Mouse (Mus musculus) embryonic facial prominence, embryonic 13.5 days (tissue): Measurements from ENCODE around the gene Ripply3. TPM values are rescaled to one million over a fixed set of nuclear protein-coding genes. Genes with fewer than 3 reads are reported as not detected.
A peak's percentile ranks its signal among the peaks of the same experiment; 100 is the strongest.

Experiments
- ATAC-seq: fragments of 200-750 bp; cut with Nextera tagmentation; 2 replicates; pipeline ENCODE4 v1.8.0; 2017; ENCODE audit warnings: low read depth; ENCODE audit not compliant: insufficient number of reproducible peaks, insufficient read depth, low FRiP score, low TSS enrichment
- H3K27ac ChIP-seq: fragments of 300-500 bp; sonication (generic); 2 replicates; pipeline ENCODE4 v1.5.1; 2015; ENCODE audit warnings: moderate library complexity, mild to moderate bottlenecking, inconsistent platforms
- H3K27me3 ChIP-seq: fragments of 300-500 bp; sonication (generic); 2 replicates; pipeline ENCODE4 v1.6.1; 2015; ENCODE audit warnings: mild to moderate bottlenecking, inconsistent platforms
- H3K36me3 ChIP-seq: fragments of 300-500 bp; sonication (generic); 2 replicates; pipeline ENCODE4 v1.6.1; 2015; ENCODE audit warnings: mild to moderate bottlenecking, inconsistent platforms
- H3K4me1 ChIP-seq: fragments of 300-500 bp; sonication (generic); 2 replicates; pipeline ENCODE4 v1.6.1; 2015; ENCODE audit warnings: inconsistent platforms
- H3K4me2 ChIP-seq: fragments of 300-500 bp; sonication (generic); 2 replicates; pipeline ENCODE4 v1.6.1; 2015; ENCODE audit warnings: moderate library complexity, mild to moderate bottlenecking, inconsistent platforms
- H3K4me3 ChIP-seq: fragments of 300-500 bp; sonication (generic); 2 replicates; pipeline ENCODE4 v1.5.1; 2015; ENCODE audit warnings: mild to moderate bottlenecking, inconsistent platforms
- H3K9ac ChIP-seq: fragments of 300-500 bp; sonication (generic); 2 replicates; pipeline ENCODE4 v1.6.1; 2015; ENCODE audit warnings: mild to moderate bottlenecking, inconsistent platforms
- H3K9me3 ChIP-seq: fragments of 300-500 bp; sonication (generic); 2 replicates; pipeline ENCODE4 v1.6.1; 2016; ENCODE audit warnings: inconsistent platforms
- WGBS: fragments of 180-500 bp; shearing (Covaris S2); methylation state at CpG from one replicate; pipeline ENCODE4 v1.1.7; 2015; ENCODE audit warnings: mixed read lengths; 5-methylcytosine and 5-hydroxymethylcytosine counted together
- polyA plus RNA-seq: library from polyadenylated mRNA; unstranded; fragments of >200 nt; fragmentation: Nextera tagmentation; extraction: Ambion mirVana; gene quantifications from 2 replicates; pipeline ENCODE4 v1.2.1, GENCODE M21; 2015

The Ripply3 gene
- polyA plus RNA-seq, 1 experiment from 2014 or later: 3.2 TPM

DNA sequence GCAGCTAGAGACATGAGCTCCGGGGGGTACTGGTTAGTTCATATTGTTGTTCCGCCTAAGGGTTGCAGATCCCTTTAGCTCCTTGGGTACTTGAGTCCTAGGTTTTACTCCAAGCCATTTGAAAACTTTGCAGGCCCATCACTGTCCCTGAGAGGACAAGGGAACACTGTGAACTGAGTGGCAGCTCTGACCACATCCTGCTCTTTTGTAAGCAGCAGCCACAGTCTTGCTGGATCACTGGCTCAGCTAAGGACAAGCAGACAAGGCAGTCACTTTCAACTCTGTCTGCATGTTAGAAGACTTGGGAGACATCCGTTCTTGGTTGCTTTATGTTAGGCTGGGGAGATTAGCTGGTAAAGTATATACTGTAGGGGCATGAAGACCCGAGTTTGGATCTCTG lies 35.6 kb downstream of the Ripply3 start:
- Histone ChIP-seq H3K9ac (no peak overlapping the region), H3K9me3 (no peaks in the 10 kb centered on the region), H3K36me3 (peaks cover 8% of the 10 kb centered on the region; the same call in 1 of the 2 replicates), H3K4me2 (no peak overlapping the region), H3K4me3 (no peak overlapping the region), H3K27ac (no peak overlapping the region), H3K27me3 (no peaks in the 10 kb centered on the region), H3K4me1 (peaks cover 7% of the 10 kb centered on the region)
- ATAC-seq: no peak
- WGBS: 86% methylated on average over 4 of the region's 4 CpGs

DNA sequence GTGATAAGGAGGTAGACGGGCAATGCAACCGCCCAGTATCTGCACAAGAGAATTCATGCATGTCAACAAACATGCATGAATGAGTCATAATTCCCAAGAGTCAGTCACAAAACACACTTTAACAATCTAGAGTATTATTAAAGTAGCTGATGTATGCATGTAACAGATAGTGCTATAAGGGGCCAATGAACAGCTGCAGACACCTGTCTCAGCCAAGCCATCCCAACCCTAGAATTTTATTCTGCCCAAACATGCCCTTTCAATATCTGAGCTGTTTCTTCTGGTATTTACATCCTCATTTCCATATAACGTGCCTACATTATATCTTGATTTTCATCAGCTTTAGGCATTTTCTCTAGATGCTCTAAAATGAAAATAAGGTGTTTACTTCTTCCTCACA lies 37.2 kb downstream of the Ripply3 start:
- WGBS: 81% methylated on average over 3 of the region's 3 CpGs
- H3K27ac ChIP-seq: no peak overlapping the region
- H3K4me2 ChIP-seq: no peak overlapping the region
- H3K9me3 ChIP-seq: no peaks in the 10 kb centered on the region
- no peak overlapping the region for H3K4me3 ChIP-seq
- ATAC-seq: no peak
- peaks cover 8% of the 10 kb centered on the region; the same call in 1 of the 2 replicates for H3K36me3 ChIP-seq
- no peak overlapping the region for H3K9ac ChIP-seq
- peaks cover 16% of the 10 kb centered on the region for H3K4me1 ChIP-seq
- H3K27me3 ChIP-seq: no peaks in the 10 kb centered on the region

DNA sequence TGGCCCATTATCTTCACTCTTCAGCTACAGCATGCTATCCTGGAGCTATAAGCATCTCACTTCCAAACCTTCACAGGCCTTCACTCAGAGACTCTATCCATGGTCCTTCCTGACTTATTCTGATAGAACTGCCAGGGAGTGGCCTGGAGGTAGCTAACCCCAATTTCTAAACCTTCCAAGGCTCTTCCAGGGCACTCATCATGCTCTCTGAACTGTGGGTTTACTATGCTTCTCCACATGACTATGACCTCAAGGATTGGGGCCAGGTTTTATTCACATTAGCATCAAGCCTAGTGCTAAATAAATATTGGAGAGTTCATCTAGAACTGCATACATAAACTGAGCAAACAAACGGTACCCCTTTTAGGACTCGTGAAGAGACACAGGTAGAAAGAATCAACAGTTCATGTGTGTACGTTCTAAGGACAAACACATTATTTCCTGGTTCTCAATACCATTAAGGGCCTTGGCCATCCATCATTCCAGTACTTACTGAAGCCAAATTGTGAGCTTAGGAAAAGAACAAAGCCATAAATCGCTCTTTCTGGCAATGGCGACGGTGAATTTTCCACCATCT lies 41.5 kb downstream of the Ripply3 start:
- peaks cover 15% of the 10 kb centered on the region for H3K4me1 ChIP-seq
- H3K27ac ChIP-seq: peak overlapping the region; percentile 97
- H3K4me3 ChIP-seq: peak overlapping the region; percentile 85
- H3K9ac ChIP-seq: peak overlapping the region; percentile 93
- H3K9me3 ChIP-seq: no peaks in the 10 kb centered on the region
- H3K27me3 ChIP-seq: no peaks in the 10 kb centered on the region
- no peak for ATAC-seq
- peak overlapping the region; percentile 72 for H3K4me2 ChIP-seq
- WGBS: 5% methylated on average over 6 of the region's 6 CpGs
- H3K36me3 ChIP-seq: peaks cover 7% of the 10 kb centered on the region; the same call in 1 of the 2 replicates

DNA sequence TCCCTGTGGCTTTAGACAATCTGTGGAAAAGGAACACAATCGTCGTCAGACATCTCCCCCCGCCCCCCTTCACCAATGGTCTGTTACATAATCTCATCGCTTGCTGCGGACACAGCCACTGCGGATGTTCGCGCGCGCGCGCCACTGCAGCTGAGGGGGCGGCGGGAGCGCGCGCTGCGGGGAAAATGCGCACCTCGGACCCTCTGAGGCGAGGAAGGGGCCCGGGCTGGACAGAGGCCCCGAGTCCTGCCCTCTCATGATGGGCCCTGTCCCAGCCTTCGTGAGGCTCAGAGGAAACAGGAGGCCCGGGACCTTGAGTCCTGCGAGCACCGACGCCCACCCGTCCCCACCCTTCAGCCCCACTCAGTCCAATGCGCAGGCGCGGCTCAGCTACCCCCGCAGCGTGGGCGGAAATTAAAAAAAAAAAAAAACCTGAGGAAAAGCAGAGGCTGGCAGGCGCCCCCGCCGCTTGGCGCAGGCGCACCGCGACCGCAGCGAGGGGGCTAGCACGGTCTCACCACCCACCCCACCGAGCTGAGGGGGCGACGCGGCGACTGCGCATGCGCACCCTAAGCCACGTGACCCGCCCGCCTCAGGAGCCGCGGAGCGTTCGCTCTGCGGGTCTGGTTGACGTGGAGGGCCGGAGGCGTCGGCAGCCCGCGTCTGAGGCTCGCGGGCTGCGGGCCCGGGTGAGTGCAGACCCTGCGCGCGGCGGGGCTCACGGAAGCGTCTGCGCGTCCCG lies 42.1 kb downstream of the Ripply3 start, which contains the start of gene Ttc3:
TSS of gene Ttc3 (plus strand) at position 446 of the 742 bp plus-strand sequence.
- no peaks in the 10 kb centered on the region for H3K27me3 ChIP-seq
- H3K36me3 ChIP-seq: peaks cover 2% of the 10 kb centered on the region; the same call in 1 of the 2 replicates
- no peaks in the 10 kb centered on the region for H3K9me3 ChIP-seq
- ATAC-seq: peak; percentile 90
- peaks cover 18% of the 10 kb centered on the region for H3K4me1 ChIP-seq
- peak within 1 kb of the TSS; percentile 85 for H3K4me3 ChIP-seq
- H3K4me2 ChIP-seq: peak within 1 kb of the TSS; percentile 72
- under 1% methylated on average over 78 of the region's 79 CpGs for WGBS
- peak within 1 kb of the TSS; percentile 97 for H3K27ac ChIP-seq
- H3K9ac ChIP-seq: peak within 1 kb of the TSS; percentile 93

DNA sequence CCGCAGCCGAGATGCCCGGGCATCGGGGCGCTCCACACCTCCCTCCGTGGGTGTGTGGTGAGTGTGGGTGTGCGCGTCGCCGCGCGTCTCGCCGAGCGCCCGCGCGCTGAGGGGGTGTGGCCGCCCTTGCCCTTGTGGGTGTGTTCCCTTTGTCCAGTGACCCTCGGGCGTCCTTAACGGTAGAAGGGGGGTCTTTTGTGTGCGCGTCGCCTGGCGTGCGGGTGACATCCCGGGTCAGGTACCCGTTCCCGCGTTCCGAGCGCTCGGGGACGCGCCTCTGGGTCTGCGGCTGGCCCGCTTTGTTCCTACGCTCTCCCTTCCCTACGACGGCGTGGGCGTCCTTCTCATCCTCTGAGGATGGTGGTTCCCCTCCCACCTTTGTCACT lies 42.7 kb downstream of the Ripply3 start:
- Histone ChIP-seq H3K36me3 (no peaks in the 10 kb centered on the region; the same call in 1 of the 2 replicates), H3K4me3 (peak overlapping the region; percentile 85), H3K4me2 (peak overlapping the region; percentile 72), H3K27me3 (no peaks in the 10 kb centered on the region), H3K9me3 (no peaks in the 10 kb centered on the region), H3K27ac (peak overlapping the region; percentile 97), H3K9ac (peak overlapping the region; percentile 93), H3K4me1 (peaks cover 18% of the 10 kb centered on the region)
- WGBS: under 1% methylated on average over 42 of the region's 43 CpGs
- peak; percentile 84 for ATAC-seq

DNA sequence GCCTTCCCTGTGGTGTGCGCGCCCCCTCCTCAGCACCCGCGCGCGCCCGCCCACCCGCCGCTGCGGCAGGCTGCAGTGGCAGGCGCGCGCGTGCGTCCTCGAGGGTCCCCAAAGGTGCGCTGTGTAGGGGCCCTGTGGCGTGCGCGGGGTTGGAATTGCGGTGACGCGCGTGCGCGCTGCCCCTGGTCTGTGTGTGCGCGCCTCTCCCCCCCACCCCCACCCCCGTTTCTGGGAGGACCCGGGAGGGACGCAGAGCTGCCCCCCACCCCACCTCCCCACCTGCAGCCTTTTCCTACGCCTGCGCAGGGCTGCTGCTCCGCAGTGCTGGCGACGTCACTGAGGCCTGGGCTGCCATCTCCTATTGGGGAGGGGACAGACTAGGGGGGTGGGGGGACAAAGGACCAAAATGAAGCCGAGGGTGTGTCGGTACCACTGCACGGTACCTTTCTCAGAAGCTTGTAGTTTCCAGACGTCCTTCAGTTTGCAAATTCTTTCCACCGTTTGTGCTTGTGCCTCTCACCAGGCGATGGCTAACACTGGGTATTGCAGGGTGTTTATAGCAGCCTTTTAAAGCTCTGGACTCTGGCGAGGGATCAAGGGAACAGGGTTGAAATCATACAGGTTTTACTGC lies 43.2 kb downstream of the Ripply3 start, which contains the start of gene Pigp:
TSS of gene Pigp (minus strand) at position 542 of the 631 bp plus-strand sequence.
- Histone ChIP-seq H3K9me3 (no peaks in the 10 kb centered on the region), H3K4me1 (peaks cover 18% of the 10 kb centered on the region), H3K27me3 (no peaks in the 10 kb centered on the region), H3K36me3 (no peaks in the 10 kb centered on the region; the same call in 1 of the 2 replicates), H3K4me2 (peak within 1 kb of the TSS; percentile 72), H3K4me3 (peak within 1 kb of the TSS; percentile 85), H3K9ac (peak within 1 kb of the TSS; percentile 93), H3K27ac (peak within 1 kb of the TSS; percentile 97)
- peak; percentile 84 for ATAC-seq
- WGBS: under 1% methylated on average over 43 of the region's 43 CpGs

DNA sequence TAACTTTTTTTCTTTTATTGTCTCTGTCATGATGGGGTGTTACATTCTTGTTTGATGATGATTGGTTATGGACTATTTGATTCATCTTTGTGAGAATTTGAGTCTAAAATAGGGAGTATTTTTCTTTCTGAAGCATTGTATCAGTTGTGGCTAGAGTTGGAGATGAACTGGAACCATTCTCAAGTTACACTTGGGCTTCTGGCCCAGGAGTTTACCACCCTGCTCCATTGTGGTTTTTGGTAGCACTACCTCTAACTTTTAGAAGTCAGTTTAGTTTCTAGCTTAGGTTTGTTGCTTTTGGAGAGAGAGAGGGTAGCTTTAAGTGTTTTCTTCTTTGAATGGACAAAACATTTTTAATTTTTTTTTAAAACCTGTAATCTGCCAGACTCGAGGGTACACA lies 51.2 kb downstream of the Ripply3 start:
- H3K4me1 ChIP-seq: peaks cover 28% of the 10 kb centered on the region; the same call in 1 of the 2 replicates
- no peaks in the 10 kb centered on the region for H3K27me3 ChIP-seq
- H3K4me3 ChIP-seq: no peak overlapping the region

DNA sequence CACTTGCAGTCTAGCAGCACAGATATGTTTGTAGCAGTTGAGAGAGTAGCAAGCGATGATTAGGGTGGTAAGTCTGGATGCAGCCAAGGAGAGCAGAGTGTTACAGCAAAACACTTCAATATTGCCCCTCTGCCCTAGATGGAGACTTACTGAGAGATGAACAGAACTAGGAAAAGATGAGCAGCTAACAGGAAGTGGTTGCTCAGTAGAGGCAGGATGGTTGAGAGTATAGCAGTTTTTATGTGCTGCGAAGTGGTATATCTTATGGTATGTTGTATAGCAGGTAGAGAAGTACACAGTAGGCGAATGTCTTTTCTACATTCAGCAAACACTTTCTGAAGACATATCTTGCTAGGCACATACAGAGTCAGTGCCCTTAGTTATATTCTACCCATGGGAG lies 55.1 kb downstream of the Ripply3 start:
- Histone ChIP-seq H3K9ac (no peak overlapping the region), H3K36me3 (0 out of 2 replicates have a peak, but pooled peaks cover 3% of the 10 kb centered on the region), H3K4me1 (peaks cover 22% of the 10 kb centered on the region; the same call in 1 of the 2 replicates), H3K27me3 (no peaks in the 10 kb centered on the region), H3K9me3 (no peaks in the 10 kb centered on the region), H3K27ac (no peak overlapping the region), H3K4me2 (no peak overlapping the region), H3K4me3 (no peak overlapping the region)
- no peak for ATAC-seq
- 95% methylated on average over 3 of the region's 3 CpGs for WGBS

More for the DNA sequence above, 51.2 kb downstream of the Ripply3 start:
- Histone ChIP-seq H3K27ac (no peak overlapping the region), H3K36me3 (no peaks in the 10 kb centered on the region), H3K4me2 (no peak overlapping the region), H3K9ac (no peak overlapping the region), H3K9me3 (no peaks in the 10 kb centered on the region)
- WGBS: 70% methylated on average over 1 of the region's 1 CpGs
- ATAC-seq: no peak

Other genes starting within 250 kb of the Ripply3 start
- 0.50 and 0.58 TPM in 2 replicates for gene Sim2, start 243.5 kb upstream of the Ripply3 start, polyA plus RNA-seq
- gene Hlcs, start 14.8 kb upstream of the Ripply3 start, polyA plus RNA-seq: 10.0 and 10.5 TPM in 2 replicates
- gene Ttc3, start 42.2 kb downstream of the Ripply3 start, polyA plus RNA-seq: 291 and 321 TPM in 2 replicates
- 122 and 129 TPM in 2 replicates for gene Pigp, start 43.4 kb downstream of the Ripply3 start, polyA plus RNA-seq
- gene Vps26c, start 198.4 kb downstream of the Ripply3 start, polyA plus RNA-seq: 49.4 and 53.5 TPM in 2 replicates
- 11.0 and 11.1 TPM in 2 replicates for gene Dyrk1a, start 241.6 kb downstream of the Ripply3 start, polyA plus RNA-seq